Mouse (Mus musculus): ENCODE results near the gene Cox8a. TPM values are rescaled to one million over a fixed set of nuclear protein-coding genes. Genes with fewer than 3 reads are reported as not detected.

Cox8a gene
- total and polyA plus RNA-seq, 3 experiments = 374 to 934 (median 515) TPM

- H3K4me3 ChIP-seq (ENCODE audit: low read depth, low read length) = no peak overlapping the region
- no peak for ATAC-seq (ENCODE audit: extremely low read depth, insufficient number of reproducible peaks, low FRiP score, poor library complexity, severe bottlenecking)
- TF ChIP-seq GATA2 (IDR thresholded peaks at IDR 0.05; ENCODE audit: borderline replicate concordance, low read depth, low read length) (no peak), GATA1 (IDR thresholded peaks at IDR 0.05; ENCODE audit: borderline replicate concordance, low read length) (no peak), CTCF (IDR thresholded peaks at IDR 0.05; ENCODE audit: low read depth, low read length) (no peak)
- H3K9me3 ChIP-seq (replicated peaks) = no peaks in the 10 kb centered on the region
- H3K27me3 ChIP-seq (ENCODE audit: insufficient read depth, low read length) = peaks cover 68% of the 10 kb centered on the region
- H3K36me3 ChIP-seq (replicated peaks) = no peaks in the 10 kb centered on the region
- no peak for DNase-seq (ENCODE audit: low spot score)
- H3K4me1 ChIP-seq (ENCODE audit: insufficient read depth, low read depth, low read length) = no peaks in the 10 kb centered on the region; the same call in none of the 2 replicates
Observed at GRCm38 (mm10) chr19:7185715-7186291, 31.6 kb downstream of the Cox8a start.

- H3K4me3 ChIP-seq (ENCODE audit: low read depth, low read length) = no peak overlapping the region
- TF ChIP-seq GATA1 (IDR thresholded peaks at IDR 0.05; ENCODE audit: borderline replicate concordance, low read length) (no peak), TAL1 (conservative IDR thresholded peaks at IDR 0.05; ENCODE audit: low read depth, low read length) (no peak), POLR2AphosphoS5 (IDR thresholded peaks at IDR 0.05; ENCODE audit: insufficient replicate concordance, low read depth, low read length) (no peak)
- no peaks in the 10 kb centered on the region for H3K36me3 ChIP-seq (replicated peaks)
- H3K27me3 ChIP-seq (ENCODE audit: insufficient read depth, low read length) = peaks cover 67% of the 10 kb centered on the region
- DNase-seq (ENCODE audit: low spot score) (no peak), ATAC-seq (ENCODE audit: extremely low read depth, insufficient number of reproducible peaks, low FRiP score, poor library complexity, severe bottlenecking) (no peak)
- H3K9me3 ChIP-seq (replicated peaks) = no peaks in the 10 kb centered on the region
- no peaks in the 10 kb centered on the region; the same call in 1 of the 2 replicates for H3K4me1 ChIP-seq (ENCODE audit: insufficient read depth, low read depth, low read length)
Observed at GRCm38 (mm10) chr19:7185059-7185458, 32.4 kb downstream of the Cox8a start.

- peaks cover 65% of the 10 kb centered on the region for H3K27me3 ChIP-seq (ENCODE audit: insufficient read depth, low read length)
- no peaks in the 10 kb centered on the region; the same call in 1 of the 2 replicates for H3K4me1 ChIP-seq (ENCODE audit: insufficient read depth, low read depth, low read length)
- ATAC-seq (ENCODE audit: extremely low read depth, insufficient number of reproducible peaks, low FRiP score, poor library complexity, severe bottlenecking) (no peak), DNase-seq (ENCODE audit: low spot score) (no peak)
- H3K9me3 ChIP-seq (replicated peaks) = no peaks in the 10 kb centered on the region
- H3K4me3 ChIP-seq (ENCODE audit: low read depth, low read length) = no peak overlapping the region
- TF ChIP-seq CTCF (IDR thresholded peaks at IDR 0.05; ENCODE audit: low read depth, low read length) (no peak), TAL1 (conservative IDR thresholded peaks at IDR 0.05; ENCODE audit: low read depth, low read length) (no peak), GATA1 (IDR thresholded peaks at IDR 0.05; ENCODE audit: borderline replicate concordance, low read length) (no peak), POLR2AphosphoS5 (IDR thresholded peaks at IDR 0.05; ENCODE audit: insufficient replicate concordance, low read depth, low read length) (no peak), GATA2 (IDR thresholded peaks at IDR 0.05; ENCODE audit: borderline replicate concordance, low read depth, low read length) (no peak)
- H3K36me3 ChIP-seq (replicated peaks) = no peaks in the 10 kb centered on the region
Observed at GRCm38 (mm10) chr19:7183419-7183818, 34.0 kb downstream of the Cox8a start.

- DNase-seq (ENCODE audit: low spot score) (no peak), ATAC-seq (ENCODE audit: extremely low read depth, insufficient number of reproducible peaks, low FRiP score, poor library complexity, severe bottlenecking) (no peak)
- H3K9me3 ChIP-seq (replicated peaks) = no peaks in the 10 kb centered on the region
- H3K27me3 ChIP-seq (ENCODE audit: insufficient read depth, low read length) = peaks cover 64% of the 10 kb centered on the region
- TF ChIP-seq GATA1 (IDR thresholded peaks at IDR 0.05; ENCODE audit: borderline replicate concordance, low read length) (no peak), CTCF (IDR thresholded peaks at IDR 0.05; ENCODE audit: low read depth, low read length) (no peak), POLR2AphosphoS5 (IDR thresholded peaks at IDR 0.05; ENCODE audit: insufficient replicate concordance, low read depth, low read length) (no peak), TAL1 (conservative IDR thresholded peaks at IDR 0.05; ENCODE audit: low read depth, low read length) (no peak), GATA2 (IDR thresholded peaks at IDR 0.05; ENCODE audit: borderline replicate concordance, low read depth, low read length) (no peak)
- H3K4me3 ChIP-seq (ENCODE audit: low read depth, low read length) = no peak overlapping the region
- no peaks in the 10 kb centered on the region; the same call in 1 of the 2 replicates for H3K4me1 ChIP-seq (ENCODE audit: insufficient read depth, low read depth, low read length)
- H3K36me3 ChIP-seq (replicated peaks) = no peaks in the 10 kb centered on the region
Observed at GRCm38 (mm10) chr19:7182273-7182949, 35.0 kb downstream of the Cox8a start.

- no peaks in the 10 kb centered on the region; the same call in 1 of the 2 replicates for H3K4me1 ChIP-seq (ENCODE audit: insufficient read depth, low read depth, low read length)
- H3K27me3 ChIP-seq (ENCODE audit: insufficient read depth, low read length) = peaks cover 61% of the 10 kb centered on the region
- ATAC-seq (ENCODE audit: extremely low read depth, insufficient number of reproducible peaks, low FRiP score, poor library complexity, severe bottlenecking) = no peak
- no peak for DNase-seq (ENCODE audit: low spot score)
- no peaks in the 10 kb centered on the region for H3K36me3 ChIP-seq (replicated peaks)
- no peak overlapping the region for H3K4me3 ChIP-seq (ENCODE audit: low read depth, low read length)
- TF ChIP-seq POLR2AphosphoS5 (IDR thresholded peaks at IDR 0.05; ENCODE audit: insufficient replicate concordance, low read depth, low read length) = no peak
- TF ChIP-seq CTCF (IDR thresholded peaks at IDR 0.05; ENCODE audit: low read depth, low read length) = no peak
- no peak for TF ChIP-seq GATA1 (IDR thresholded peaks at IDR 0.05; ENCODE audit: borderline replicate concordance, low read length)
- no peak for TF ChIP-seq GATA2 (IDR thresholded peaks at IDR 0.05; ENCODE audit: borderline replicate concordance, low read depth, low read length)
- no peaks in the 10 kb centered on the region for H3K9me3 ChIP-seq (replicated peaks)
Observed at GRCm38 (mm10) chr19:7181496-7181895, 35.9 kb downstream of the Cox8a start.

- ATAC-seq (ENCODE audit: extremely low read depth, insufficient number of reproducible peaks, low FRiP score, poor library complexity, severe bottlenecking) = no peak
- TF ChIP-seq CTCF (IDR thresholded peaks at IDR 0.05; ENCODE audit: low read depth, low read length) (no peak), POLR2AphosphoS5 (IDR thresholded peaks at IDR 0.05; ENCODE audit: insufficient replicate concordance, low read depth, low read length) (no peak), GATA1 (IDR thresholded peaks at IDR 0.05; ENCODE audit: borderline replicate concordance, low read length) (no peak), TAL1 (conservative IDR thresholded peaks at IDR 0.05; ENCODE audit: low read depth, low read length) (no peak), GATA2 (IDR thresholded peaks at IDR 0.05; ENCODE audit: borderline replicate concordance, low read depth, low read length) (no peak)
- Histone ChIP-seq H3K4me1 (ENCODE audit: insufficient read depth, low read depth, low read length) (no peaks in the 10 kb centered on the region; the same call in 1 of the 2 replicates), H3K9me3 (replicated peaks) (no peaks in the 10 kb centered on the region), H3K36me3 (replicated peaks) (no peaks in the 10 kb centered on the region), H3K4me3 (ENCODE audit: low read depth, low read length) (no peak overlapping the region), H3K27me3 (ENCODE audit: insufficient read depth, low read length) (peaks cover 63% of the 10 kb centered on the region)
- no peak for DNase-seq (ENCODE audit: low spot score)
Observed at GRCm38 (mm10) chr19:7180756-7181405, 36.5 kb downstream of the Cox8a start.

Measured in G1E (cell line).